Mouse (Mus musculus) c-Kit-positive CD71-positive TER-119-negative erythroid progenitor cells, embryonic 14.5 days (primary cell): ENCODE data around the gene Agtr1a.

ENCODE experiments used
- DNase-seq: peaks from one replicate; pipeline ENCODE4 v3.0.0-alpha.2; 2013; ENCODE audit warnings: low read depth

The Agtr1a gene

DNA sequence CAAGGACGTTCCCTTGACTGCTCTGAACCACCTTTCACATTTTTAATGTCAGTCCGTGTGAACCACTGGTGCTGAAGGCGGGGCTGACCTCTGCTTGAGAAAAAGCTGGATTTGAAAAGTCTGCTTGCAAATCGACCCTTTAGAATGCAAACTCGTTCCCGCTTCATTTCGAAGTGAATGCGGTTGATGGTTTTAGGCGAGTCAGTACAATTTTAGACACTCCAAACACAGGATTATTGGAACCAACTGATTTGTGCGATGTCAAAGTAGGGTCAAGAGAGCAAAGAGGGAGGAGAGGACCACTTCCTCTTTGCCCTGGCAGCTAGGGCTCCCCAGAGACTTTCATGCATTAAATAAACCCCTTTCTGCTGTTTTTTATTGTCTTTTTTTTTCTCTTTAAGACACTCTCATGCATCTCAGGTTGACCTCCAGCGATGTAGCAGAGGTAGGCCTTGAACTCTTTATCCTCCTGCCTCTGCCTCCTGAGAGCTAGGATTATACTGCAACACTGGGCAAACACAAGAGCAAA is 27.9 kb downstream of the Agtr1a start:
- DNase-seq: no peak

GRCm38 (mm10) chr13:30364780-30365179 is 28.5 kb downstream of the Agtr1a start:
- DNase-seq: no peak

DNA sequence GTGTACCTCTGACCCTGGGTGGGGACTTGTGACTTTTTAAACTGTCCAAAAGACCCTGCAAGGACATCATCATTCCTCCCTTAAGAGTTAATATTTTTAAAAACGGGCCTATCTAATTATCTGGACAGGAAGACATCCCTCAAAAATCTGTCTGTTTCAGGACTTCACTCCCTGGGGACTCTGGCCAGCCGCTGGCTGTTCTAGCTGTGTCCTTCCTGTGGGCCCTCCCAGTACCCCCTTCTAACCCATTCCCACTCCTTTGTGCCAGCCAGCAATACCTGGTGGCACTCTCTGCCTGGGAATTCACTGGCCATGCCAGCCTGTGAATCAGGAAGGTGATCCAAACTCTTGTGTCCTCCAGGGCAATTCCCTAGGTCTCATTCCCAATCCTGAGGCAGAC is 29.1 kb downstream of the Agtr1a start:
- no peak for DNase-seq

DNA sequence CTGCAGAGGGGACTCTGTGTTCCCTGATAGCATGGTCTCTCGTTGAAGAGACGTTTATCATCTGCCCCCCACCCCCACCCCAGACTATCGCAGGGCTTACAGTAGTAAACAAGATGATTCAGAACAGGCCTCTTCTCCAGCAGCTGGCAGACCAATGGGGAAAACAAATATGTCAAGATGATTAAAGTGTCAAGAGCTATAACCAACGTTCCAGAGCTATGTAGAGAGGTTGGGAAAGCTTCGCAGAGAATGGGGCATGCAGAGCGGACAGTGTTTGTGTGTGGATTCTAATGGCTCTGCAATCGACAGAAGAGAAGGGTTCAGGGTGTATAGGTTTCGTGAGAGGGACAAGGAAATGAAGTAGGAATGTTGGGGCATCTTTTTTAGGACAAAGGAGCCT is 31.9 kb downstream of the Agtr1a start:
- no peak for DNase-seq

GRCm38 (mm10) chr13:30368746-30369145 is 32.5 kb downstream of the Agtr1a start:
- DNase-seq: no peak

GRCm38 (mm10) chr13:30378868-30379267 is 42.6 kb downstream of the Agtr1a start:
- DNase-seq: no peak

GRCm38 (mm10) chr13:30385183-30385582 is 48.9 kb downstream of the Agtr1a start:
- DNase-seq: no peak

GRCm38 (mm10) chr13:30394123-30394522 is 57.9 kb downstream of the Agtr1a start:
- DNase-seq: no peak

GRCm38 (mm10) chr13:30396431-30396830 is 60.2 kb downstream of the Agtr1a start:
- DNase-seq: no peak

DNA sequence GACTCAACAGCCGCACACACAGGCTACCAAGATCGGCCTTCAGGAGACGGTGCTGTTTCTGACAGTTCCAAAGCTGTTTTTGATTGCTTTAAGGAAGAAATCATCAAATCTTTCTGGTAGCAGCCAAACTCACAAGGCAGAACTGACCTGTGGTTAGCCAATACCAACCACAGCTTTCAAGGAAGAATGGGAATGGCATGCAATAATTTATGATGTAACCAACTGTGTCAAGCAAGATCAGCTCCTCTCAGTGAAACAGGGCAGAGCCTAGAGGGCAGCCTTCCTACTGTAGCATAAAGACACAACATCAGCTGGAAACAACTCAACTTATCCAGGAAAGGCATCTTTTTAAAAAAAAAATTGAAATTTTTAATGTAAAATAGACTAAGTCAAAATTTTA is 62.6 kb downstream of the Agtr1a start:
- no peak for DNase-seq

DNA sequence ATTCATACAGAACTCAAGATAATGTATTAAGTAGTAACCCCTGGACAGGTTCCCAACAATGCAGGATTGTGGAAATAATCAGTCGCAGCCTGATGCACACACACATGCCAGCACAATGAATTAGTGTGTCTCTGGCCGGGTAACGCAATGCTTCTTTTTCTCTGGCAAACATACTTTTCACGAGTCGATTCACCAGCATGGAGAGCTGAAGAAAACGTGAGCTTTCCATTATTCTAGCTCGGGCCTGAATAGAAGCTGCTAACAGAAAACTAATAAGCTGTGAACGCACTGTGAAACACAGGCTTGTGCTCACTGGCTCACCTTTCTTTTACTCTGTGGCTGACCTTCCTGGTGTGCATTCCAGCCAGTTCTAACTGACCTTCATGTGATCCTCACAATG is 64.4 kb downstream of the Agtr1a start:
- no peak for DNase-seq

GRCm38 (mm10) chr13:30403874-30404273 is 67.6 kb downstream of the Agtr1a start:
- no peak for DNase-seq

- no peak for DNase-seq
These were observed 82.4 kb downstream of the Agtr1a start for GRCm38 (mm10) chr13:30418611-30419010.

GRCm38 (mm10) chr13:30427008-30427407 is 90.8 kb downstream of the Agtr1a start:
- no peak for DNase-seq

GRCm38 (mm10) chr13:30427436-30427835 is 91.2 kb downstream of the Agtr1a start:
- DNase-seq: no peak
